Comparison of ENCODE assay signal across 13 mouse cellular contexts in genomic region chr15:98724441-98724840, GRCm38 (mm10). TPM values are rescaled to one million over a fixed set of nuclear protein-coding genes. Genes with fewer than 3 reads are reported as not detected.
DNase-seq lines count a peak whose midpoint lies in the region; ATAC-seq lines count a peak whose summit lies in the region.
"Had no signal": no experiment of that assay in that cellular context is flagged by ENCODE, and none has a peak within 500 bp of the region (broad histone marks: within the 10 kb centered on the region; RNA-seq: fewer than 3 reads in every experiment).

No protein-coding gene starts in this region.

- WGBS in forebrain, embryonic 15.5 days, result 30% methylated on average over 19 of the region's 19 CpGs
- WGBS in forebrain, embryonic 16.5 days, result 39% methylated on average over 19 of the region's 19 CpGs
- WGBS in embryonic facial prominence, embryonic 15.5 days, result 29% methylated on average over 19 of the region's 19 CpGs
- WGBS in midbrain, embryonic 15.5 days, result 26% methylated on average over 16 of the region's 19 CpGs

- DNase-seq in kidney, postnatal 4 days, result peak; percentile 62 to 71
- no peak for DNase-seq in kidney, postnatal 14 days
- no peak for DNase-seq in spleen, postnatal 4 days (ENCODE audit: low spot score in 2 of 2)
- no peak for DNase-seq in embryo, embryonic 9.5 days (ENCODE audit: extremely low spot score)
- DNase-seq: adrenal gland, postnatal 10 days; cerebellum, adult 8-10 months; gastrocnemius, postnatal 14 days; left cerebral cortex, postnatal 4 days had no signal

- H3K4me3 ChIP-seq in forebrain, embryonic 15.5 days, result no peak overlapping the region
- H3K4me3 ChIP-seq in forebrain, embryonic 16.5 days (replicated peaks; ENCODE audit: low read length), result no peak overlapping the region
- no peak overlapping the region for H3K4me3 ChIP-seq in embryonic facial prominence, embryonic 15.5 days (replicated peaks)
- no peak overlapping the region for H3K4me3 ChIP-seq in midbrain, embryonic 15.5 days

- H3K27ac ChIP-seq in forebrain, embryonic 15.5 days (replicated peaks), result no peak overlapping the region
- no peak overlapping the region for H3K27ac ChIP-seq in forebrain, embryonic 16.5 days (ENCODE audit: low read length)
- no peak overlapping the region for H3K27ac ChIP-seq in embryonic facial prominence, embryonic 15.5 days (replicated peaks)
- H3K27ac ChIP-seq in midbrain, embryonic 15.5 days, result no peak overlapping the region

- ATAC-seq in forebrain, embryonic 15.5 days (replicated peaks), result no peak
- ATAC-seq in forebrain, embryonic 16.5 days, result no peak
- ATAC-seq in embryonic facial prominence, embryonic 15.5 days (ENCODE audit: insufficient number of reproducible peaks, low FRiP score, low TSS enrichment, low read depth), result no peak
- ATAC-seq in midbrain, embryonic 15.5 days (replicated peaks), result no peak

- peaks cover 36% of the 10 kb centered on the region for H3K4me1 ChIP-seq in forebrain, embryonic 15.5 days
- peaks cover 31% of the 10 kb centered on the region for H3K4me1 ChIP-seq in forebrain, embryonic 16.5 days (replicated peaks; ENCODE audit: control insufficient read depth, insufficient read depth, low read length)
- peaks cover 37% of the 10 kb centered on the region for H3K4me1 ChIP-seq in embryonic facial prominence, embryonic 15.5 days
- peaks cover 14% of the 10 kb centered on the region for H3K4me1 ChIP-seq in midbrain, embryonic 15.5 days

- H3K36me3 ChIP-seq in forebrain, embryonic 15.5 days, result no peaks in the 10 kb centered on the region
- H3K36me3 ChIP-seq in forebrain, embryonic 16.5 days (ENCODE audit: control insufficient read depth, insufficient read depth), result no peaks in the 10 kb centered on the region
- H3K36me3 ChIP-seq in embryonic facial prominence, embryonic 15.5 days, result no peaks in the 10 kb centered on the region
- H3K36me3 ChIP-seq in midbrain, embryonic 15.5 days (replicated peaks), result no peaks in the 10 kb centered on the region

- peaks cover 22% of the 10 kb centered on the region; the same call in 1 of the 2 replicates for H3K27me3 ChIP-seq in forebrain, embryonic 15.5 days
- H3K27me3 ChIP-seq in forebrain, embryonic 16.5 days (replicated peaks; ENCODE audit: control insufficient read depth, insufficient read depth, low read length), result peaks cover 11% of the 10 kb centered on the region
- no peaks in the 10 kb centered on the region for H3K27me3 ChIP-seq in embryonic facial prominence, embryonic 15.5 days
- H3K27me3 ChIP-seq in midbrain, embryonic 15.5 days (replicated peaks), result peaks cover 17% of the 10 kb centered on the region

- no peaks in the 10 kb centered on the region for H3K9me3 ChIP-seq in forebrain, embryonic 15.5 days
- no peaks in the 10 kb centered on the region for H3K9me3 ChIP-seq in forebrain, embryonic 16.5 days (ENCODE audit: control insufficient read depth, low read length)
- no peaks in the 10 kb centered on the region for H3K9me3 ChIP-seq in embryonic facial prominence, embryonic 15.5 days (replicated peaks)
- H3K9me3 ChIP-seq in midbrain, embryonic 15.5 days, result no peaks in the 10 kb centered on the region
- H3K9me3 ChIP-seq: megakaryocyte, embryonic 14.5 days had no signal

- H3K4me2 ChIP-seq in forebrain, embryonic 15.5 days (replicated peaks), result 0 out of 2 replicates have a peak overlapping the region, but pooled peaks have one; percentile 10
- no peak overlapping the region for H3K4me2 ChIP-seq in forebrain, embryonic 16.5 days (ENCODE audit: low read length)
- H3K4me2 ChIP-seq in embryonic facial prominence, embryonic 15.5 days (replicated peaks), result peak overlapping the region; percentile 8; the same call in 1 of the 2 replicates
- H3K4me2 ChIP-seq in midbrain, embryonic 15.5 days, result peak overlapping the region; percentile 9; the same call in 1 of the 2 replicates

- no peak overlapping the region for H3K9ac ChIP-seq in forebrain, embryonic 15.5 days (replicated peaks)
- H3K9ac ChIP-seq in forebrain, embryonic 16.5 days (replicated peaks; ENCODE audit: low read depth, low read length), result no peak overlapping the region
- no peak overlapping the region for H3K9ac ChIP-seq in embryonic facial prominence, embryonic 15.5 days
- no peak overlapping the region for H3K9ac ChIP-seq in midbrain, embryonic 15.5 days

RNA-seq across cellular contexts. Expression of gene Fkbp11, which starts 3.6 kb away (rescaled TPM):
- 3.5 and 3.6 TPM in 2 replicates for polyA plus RNA-seq in forebrain, embryonic 15.5 days (2015; fragmentation: Nextera tagmentation; extraction: Ambion mirVana)
- 3.7 and 5.7 TPM in 2 replicates for polyA plus RNA-seq in forebrain, embryonic 16.5 days (2015; fragmentation: Nextera tagmentation; extraction: Ambion mirVana)
- 82.8 and 87.4 TPM in 2 replicates for polyA plus RNA-seq in embryonic facial prominence, embryonic 15.5 days (2015; fragmentation: Nextera tagmentation; extraction: Ambion mirVana)
- polyA plus RNA-seq in midbrain, embryonic 15.5 days (2015; fragmentation: Nextera tagmentation; extraction: Ambion mirVana), result 3.8 and 4.6 TPM in 2 replicates

RNA-seq across cellular contexts. Expression of gene Ccdc65, which starts 16.4 kb away (rescaled TPM):
- polyA plus RNA-seq in forebrain, embryonic 15.5 days (2015; fragmentation: Nextera tagmentation; extraction: Ambion mirVana), result 2.3 and 4.3 TPM in 2 replicates
- polyA plus RNA-seq in forebrain, embryonic 16.5 days (2015; fragmentation: Nextera tagmentation; extraction: Ambion mirVana), result 2.9 and 4.2 TPM in 2 replicates
- 5.3 and 8.4 TPM in 2 replicates for polyA plus RNA-seq in embryonic facial prominence, embryonic 15.5 days (2015; fragmentation: Nextera tagmentation; extraction: Ambion mirVana)
- 6.8 and 8.5 TPM in 2 replicates for polyA plus RNA-seq in midbrain, embryonic 15.5 days (2015; fragmentation: Nextera tagmentation; extraction: Ambion mirVana)

RNA-seq across cellular contexts. Expression of gene Arf3, which starts 38.6 kb away (rescaled TPM):
- polyA plus RNA-seq in forebrain, embryonic 15.5 days (2015; fragmentation: Nextera tagmentation; extraction: Ambion mirVana), result 82.3 and 88.2 TPM in 2 replicates
- 82.6 and 99.9 TPM in 2 replicates for polyA plus RNA-seq in forebrain, embryonic 16.5 days (2015; fragmentation: Nextera tagmentation; extraction: Ambion mirVana)
- polyA plus RNA-seq in embryonic facial prominence, embryonic 15.5 days (2015; fragmentation: Nextera tagmentation; extraction: Ambion mirVana), result 52.6 and 53.3 TPM in 2 replicates
- 103 and 106 TPM in 2 replicates for polyA plus RNA-seq in midbrain, embryonic 15.5 days (2015; fragmentation: Nextera tagmentation; extraction: Ambion mirVana)

RNA-seq across cellular contexts. Expression of gene Rnd1, which starts 47.2 kb away (rescaled TPM):
- polyA plus RNA-seq in forebrain, embryonic 15.5 days (2015; fragmentation: Nextera tagmentation; extraction: Ambion mirVana), result 11.0 and 12.8 TPM in 2 replicates
- polyA plus RNA-seq in forebrain, embryonic 16.5 days (2015; fragmentation: Nextera tagmentation; extraction: Ambion mirVana), result 15.5 and 16.4 TPM in 2 replicates
- polyA plus RNA-seq in embryonic facial prominence, embryonic 15.5 days (2015; fragmentation: Nextera tagmentation; extraction: Ambion mirVana), result 0.60 and 1.1 TPM in 2 replicates
- polyA plus RNA-seq in midbrain, embryonic 15.5 days (2015; fragmentation: Nextera tagmentation; extraction: Ambion mirVana), result 13.2 and 13.9 TPM in 2 replicates

RNA-seq across cellular contexts. Expression of gene Wnt10b, which starts 53.5 kb away (rescaled TPM):
- not detected in 2 replicates for polyA plus RNA-seq in forebrain, embryonic 15.5 days (2015; fragmentation: Nextera tagmentation; extraction: Ambion mirVana)
- polyA plus RNA-seq in forebrain, embryonic 16.5 days (2015; fragmentation: Nextera tagmentation; extraction: Ambion mirVana), result not detected in 2 replicates
- 6.0 and 8.0 TPM in 2 replicates for polyA plus RNA-seq in embryonic facial prominence, embryonic 15.5 days (2015; fragmentation: Nextera tagmentation; extraction: Ambion mirVana)
- 0.17 TPM in 1 of 2 replicates, not detected in the other for polyA plus RNA-seq in midbrain, embryonic 15.5 days (2015; fragmentation: Nextera tagmentation; extraction: Ambion mirVana)

Comparison
In these comparisons a context has a peak if more than half of its experiments do, and no peak if none do; other contexts are left out.
1. DNase-seq: peak in kidney, postnatal 4 days (2 of 2); none in kidney, postnatal 14 days (single experiment), spleen, postnatal 4 days (0 of 2) and embryo, embryonic 9.5 days (single experiment).
2. RNA of gene Fkbp11, which starts 3.6 kb away (polyA plus RNA-seq): 82.8 to 87.4 TPM in embryonic facial prominence, embryonic 15.5 days; 3.8 to 4.6 TPM in midbrain, embryonic 15.5 days, 3.7 to 5.7 TPM in forebrain, embryonic 16.5 days and 3.5 to 3.6 TPM in forebrain, embryonic 15.5 days; every median in the first group is over 10 times any median in the second.